Mouse (Mus musculus) hindlimb bud, embryonic 11.5 days (tissue): Measurements from ENCODE around the gene Stra6.

Experiments
- DNase-seq: peaks from one replicate; pipeline ENCODE4 v3.0.0-alpha.2; 2012; ENCODE audit warnings: low read depth, low spot score; ENCODE audit errors: extremely low spot score

Gene Stra6

GRCm38 (mm10) chr9:58162173-58162572 is 98.6 kb downstream of the Stra6 start:
- no peak for DNase-seq

DNA sequence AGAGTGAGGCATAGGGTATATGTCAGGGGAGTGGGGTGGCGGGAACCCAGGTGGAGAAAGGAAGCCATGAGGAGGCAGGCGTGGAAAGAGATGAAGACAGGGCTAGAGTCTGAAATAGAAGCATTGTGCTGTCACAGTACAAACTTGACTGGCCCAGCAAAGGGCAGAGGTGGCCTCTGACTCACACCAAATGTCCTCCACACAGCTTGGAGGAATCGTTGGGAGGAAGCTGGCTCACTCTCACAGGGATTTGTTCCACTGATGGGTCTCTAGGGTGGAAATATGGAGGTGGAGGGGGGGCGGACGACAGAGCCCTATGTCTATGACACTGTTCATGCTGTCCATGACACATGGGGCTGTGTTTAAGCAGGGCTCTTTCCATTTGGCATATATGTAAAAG is 99.6 kb downstream of the Stra6 start:
- no peak for DNase-seq

DNA sequence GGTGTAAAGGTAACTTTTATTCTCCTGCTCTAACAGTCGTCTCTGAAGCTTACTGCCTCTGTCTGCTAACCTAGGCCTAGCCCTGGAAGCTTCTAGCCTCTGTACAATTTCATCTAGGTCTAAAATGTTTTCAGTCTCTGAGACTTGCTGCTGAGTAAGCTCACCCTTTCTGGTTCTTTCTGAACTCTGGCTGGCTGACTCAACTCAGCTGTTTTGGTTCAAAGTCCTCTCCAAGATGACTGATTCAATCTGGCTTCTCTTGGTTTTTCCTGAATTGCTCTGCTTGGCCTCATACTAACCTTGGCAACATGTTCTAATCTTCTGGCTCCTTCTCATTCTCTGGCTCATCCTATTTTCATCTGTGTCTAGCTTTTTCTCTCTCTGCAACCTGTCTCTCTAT is 102.2 kb downstream of the Stra6 start:
- no peak for DNase-seq

DNA sequence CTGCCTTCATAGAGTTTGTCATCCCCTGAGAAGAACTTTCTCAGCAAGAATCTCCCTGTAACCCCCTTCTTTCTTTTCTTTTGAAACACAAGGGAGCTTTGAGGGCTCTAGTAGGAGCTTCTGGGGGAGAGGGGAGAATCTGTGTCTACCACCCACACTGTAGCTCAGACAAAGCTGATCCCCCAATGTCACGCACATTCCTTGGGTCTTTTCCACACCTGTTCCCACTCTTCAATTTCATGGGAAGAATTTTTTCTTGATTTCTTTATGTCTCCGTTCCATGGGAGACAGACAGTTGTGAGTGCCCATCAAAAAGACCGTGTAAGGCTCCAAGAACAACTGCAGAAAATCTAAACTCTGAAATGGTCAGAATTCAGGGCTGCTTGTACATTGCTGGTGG is 105.3 kb downstream of the Stra6 start:
- DNase-seq, result no peak

GRCm38 (mm10) chr9:58169426-58169825 is 105.8 kb downstream of the Stra6 start:
- DNase-seq, result no peak

GRCm38 (mm10) chr9:58172863-58173262 is 109.3 kb downstream of the Stra6 start:
- no peak for DNase-seq

DNA sequence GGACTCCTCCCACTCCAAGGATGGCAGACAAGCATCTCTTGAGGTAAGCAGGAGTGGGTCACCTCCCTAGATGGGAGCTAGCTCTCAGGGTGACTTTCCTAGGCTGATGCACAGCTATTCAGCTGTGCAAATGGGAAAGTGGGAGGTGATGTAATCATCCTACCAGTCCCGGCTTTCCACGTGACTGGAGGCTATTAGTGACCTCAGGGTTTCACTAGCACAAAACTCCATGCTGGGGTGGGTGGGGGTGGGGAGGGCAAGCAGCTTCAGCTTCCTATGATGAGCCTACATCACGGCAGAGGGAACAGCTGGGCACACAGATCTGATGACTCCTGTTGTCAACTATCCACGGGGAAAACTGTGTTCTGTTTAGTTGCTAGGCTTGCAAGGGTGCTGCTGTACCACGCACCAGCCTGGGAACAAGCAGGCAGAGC is 111.2 kb downstream of the Stra6 start:
- DNase-seq, result no peak

- no peak for DNase-seq
Observed at GRCm38 (mm10) chr9:58175745-58176487, 112.3 kb downstream of the Stra6 start.

DNA sequence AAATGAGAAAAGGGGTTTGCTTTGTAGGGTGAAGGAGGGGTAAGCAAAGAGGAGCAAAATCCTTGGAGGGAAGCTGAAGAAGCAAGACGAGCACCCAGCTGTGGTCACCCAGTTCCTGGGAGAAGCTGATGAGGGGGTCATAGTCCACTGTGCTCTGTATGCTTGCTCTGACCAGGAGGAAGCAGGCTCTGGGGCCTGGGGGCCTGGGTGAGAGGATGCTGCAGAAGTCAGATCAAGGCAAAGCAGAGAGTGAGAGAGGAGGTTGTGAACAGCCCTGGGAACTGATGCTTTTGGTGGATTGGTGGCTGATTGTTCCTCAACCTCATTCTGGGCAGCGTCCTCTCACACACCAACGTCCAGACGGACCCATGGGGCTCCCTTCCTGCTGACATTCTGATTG is 113.6 kb downstream of the Stra6 start:
- no peak for DNase-seq

- DNase-seq, result no peak
Observed at GRCm38 (mm10) chr9:58179390-58179789, 115.8 kb downstream of the Stra6 start.

DNA sequence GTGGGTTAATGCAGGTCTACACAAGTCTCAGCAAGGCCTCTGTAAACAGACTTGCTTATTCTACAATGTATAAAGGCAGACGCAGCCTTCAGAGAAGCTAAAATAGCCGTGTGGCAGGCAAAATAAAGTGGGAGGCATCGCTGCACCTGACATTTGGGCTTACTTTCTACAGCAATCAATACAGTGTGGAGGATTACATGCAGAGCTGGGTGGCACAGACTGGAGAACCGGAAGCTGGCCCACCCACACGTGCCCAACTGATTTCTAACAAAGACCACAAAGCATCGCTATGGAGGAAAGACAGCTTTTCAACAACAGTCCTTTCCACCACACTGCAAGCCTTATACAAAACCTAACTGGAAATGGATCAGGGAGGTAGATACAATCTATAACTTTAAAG is 120.9 kb downstream of the Stra6 start:
- DNase-seq, result no peak

DNA sequence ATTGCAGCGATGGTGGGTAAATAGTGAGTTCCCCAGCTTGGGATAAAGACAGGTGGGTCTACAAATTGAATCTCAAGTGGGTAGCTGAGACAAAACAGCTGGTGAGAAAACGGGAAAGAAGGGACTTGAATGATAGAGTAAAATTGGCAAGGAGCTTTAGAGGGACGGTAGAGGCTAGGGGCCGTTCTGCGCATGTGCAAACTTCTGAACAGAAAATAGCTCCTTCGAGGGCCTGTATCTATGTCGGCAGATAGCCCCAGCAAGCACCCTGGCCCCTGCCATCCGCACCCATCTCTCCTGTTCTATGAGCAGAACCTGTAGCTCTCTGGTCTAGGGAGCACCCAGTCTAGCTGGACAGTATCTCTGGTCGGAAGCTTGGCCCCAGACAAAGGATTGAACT is 130.6 kb downstream of the Stra6 start:
- DNase-seq, result no peak

DNA sequence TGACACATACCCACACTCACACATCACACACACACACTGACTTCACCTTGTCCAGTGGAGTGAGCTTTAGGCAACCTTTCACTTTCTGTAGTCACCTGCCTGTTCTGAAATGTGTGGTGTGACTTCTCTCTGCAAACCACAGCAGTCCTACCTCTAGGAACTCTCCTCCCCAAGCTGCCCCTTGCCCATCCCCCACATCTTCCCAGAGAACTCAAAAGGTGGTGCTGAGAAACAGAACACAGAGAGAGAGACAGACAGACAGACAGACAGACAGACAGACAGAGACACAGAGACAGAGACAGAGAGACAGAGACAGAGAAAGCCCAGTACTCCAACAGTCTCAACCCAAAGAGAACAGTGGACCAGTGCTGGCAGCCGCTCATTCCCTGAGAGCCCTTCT is 132.1 kb downstream of the Stra6 start:
- DNase-seq, result no peak

DNA sequence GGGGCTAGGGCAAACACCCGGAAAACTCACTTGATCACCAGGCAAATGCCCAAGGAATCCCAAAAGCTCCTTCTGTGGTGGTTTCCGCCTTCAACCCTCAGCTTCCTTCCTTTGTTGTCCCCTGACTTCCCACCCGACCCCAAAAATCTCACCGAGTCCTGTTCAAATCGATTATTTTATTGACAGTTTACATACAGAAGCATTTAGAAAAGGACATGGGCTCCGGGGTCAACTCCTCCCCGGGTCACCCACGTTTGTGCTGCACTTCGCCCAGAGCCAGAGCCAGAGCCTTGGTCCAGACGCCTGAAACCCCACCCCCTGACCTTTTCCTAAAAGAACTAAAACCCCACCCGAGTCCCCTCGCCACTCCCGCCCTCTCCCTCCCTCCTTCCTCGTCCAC is 132.6 kb downstream of the Stra6 start:
- no peak for DNase-seq

DNA sequence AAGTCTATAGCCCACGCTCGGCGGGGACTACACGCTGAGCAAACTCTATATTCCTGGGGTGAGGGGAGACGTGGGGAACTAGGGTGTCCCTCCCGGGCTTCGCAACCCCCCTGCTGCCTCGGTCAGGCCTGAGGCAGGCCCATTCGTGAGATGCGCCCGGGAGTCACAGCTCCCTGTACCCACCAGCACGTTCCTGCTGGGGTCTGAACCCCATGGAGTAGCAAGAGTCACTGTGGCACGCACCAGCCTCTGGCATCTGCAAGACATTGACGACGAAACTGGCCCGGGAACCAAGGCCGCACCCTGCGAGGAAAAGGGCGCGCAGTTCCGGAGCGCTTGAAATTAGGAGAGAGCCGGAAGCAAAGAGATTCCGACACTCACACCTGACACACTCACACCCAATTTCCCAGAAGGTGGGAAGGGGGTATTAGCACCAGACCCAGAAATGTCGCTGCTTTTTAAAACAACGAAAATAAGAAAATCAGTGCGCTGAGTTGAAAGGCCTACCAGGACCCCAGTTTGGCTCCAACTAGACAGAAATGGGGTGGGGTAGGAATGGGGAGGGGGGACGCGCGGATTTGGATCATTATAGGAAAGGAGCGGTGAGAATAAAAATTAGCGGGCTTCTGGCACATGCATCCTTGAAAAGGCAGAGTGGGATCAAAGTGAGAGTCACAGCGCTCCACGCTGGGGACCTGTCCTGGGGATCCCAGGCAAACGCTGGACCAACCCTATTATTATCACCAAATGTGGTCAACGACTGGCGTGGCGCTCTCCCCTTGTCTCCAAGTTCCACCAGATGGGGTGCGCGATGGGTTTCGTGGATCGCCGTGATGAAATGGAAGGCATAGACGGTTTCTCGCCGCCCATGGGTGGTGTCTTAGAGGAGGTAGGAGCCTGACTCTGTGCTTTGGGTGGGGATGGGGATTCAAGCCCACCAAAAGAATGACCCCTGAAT is 133.3 kb downstream of the Stra6 start:
- no peak for DNase-seq

- no peak for DNase-seq
Observed at GRCm38 (mm10) chr9:58197781-58198701, 134.5 kb downstream of the Stra6 start.

DNA sequence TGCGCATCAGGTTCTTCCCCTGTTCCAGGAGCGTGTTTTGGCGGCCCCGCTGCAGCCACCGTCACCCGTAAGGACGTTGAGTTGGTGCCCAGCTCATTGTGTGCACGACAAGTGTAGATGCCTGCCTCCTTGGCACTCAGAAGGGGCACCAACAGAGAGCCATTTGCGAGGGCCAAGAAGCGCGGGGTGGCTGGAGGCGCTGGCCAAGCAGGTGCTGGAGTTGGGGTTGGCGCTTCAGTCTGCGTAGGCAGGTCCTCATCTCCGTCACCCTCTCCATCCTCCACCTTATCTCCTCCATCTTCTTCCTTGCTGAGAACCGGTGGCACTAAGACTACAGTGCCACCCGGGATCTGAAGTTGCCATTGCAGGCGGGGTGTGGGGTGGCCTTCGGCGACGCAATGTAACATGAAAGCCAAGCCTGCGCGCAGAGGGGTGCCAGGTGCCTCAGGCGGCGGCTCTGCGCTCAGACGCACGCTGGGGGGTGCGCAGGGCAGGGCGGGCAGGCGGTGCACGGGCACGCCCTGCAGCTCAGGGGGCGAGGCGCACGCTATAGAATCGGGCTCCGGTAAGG is 135.3 kb downstream of the Stra6 start:
- DNase-seq, result no peak

DNA sequence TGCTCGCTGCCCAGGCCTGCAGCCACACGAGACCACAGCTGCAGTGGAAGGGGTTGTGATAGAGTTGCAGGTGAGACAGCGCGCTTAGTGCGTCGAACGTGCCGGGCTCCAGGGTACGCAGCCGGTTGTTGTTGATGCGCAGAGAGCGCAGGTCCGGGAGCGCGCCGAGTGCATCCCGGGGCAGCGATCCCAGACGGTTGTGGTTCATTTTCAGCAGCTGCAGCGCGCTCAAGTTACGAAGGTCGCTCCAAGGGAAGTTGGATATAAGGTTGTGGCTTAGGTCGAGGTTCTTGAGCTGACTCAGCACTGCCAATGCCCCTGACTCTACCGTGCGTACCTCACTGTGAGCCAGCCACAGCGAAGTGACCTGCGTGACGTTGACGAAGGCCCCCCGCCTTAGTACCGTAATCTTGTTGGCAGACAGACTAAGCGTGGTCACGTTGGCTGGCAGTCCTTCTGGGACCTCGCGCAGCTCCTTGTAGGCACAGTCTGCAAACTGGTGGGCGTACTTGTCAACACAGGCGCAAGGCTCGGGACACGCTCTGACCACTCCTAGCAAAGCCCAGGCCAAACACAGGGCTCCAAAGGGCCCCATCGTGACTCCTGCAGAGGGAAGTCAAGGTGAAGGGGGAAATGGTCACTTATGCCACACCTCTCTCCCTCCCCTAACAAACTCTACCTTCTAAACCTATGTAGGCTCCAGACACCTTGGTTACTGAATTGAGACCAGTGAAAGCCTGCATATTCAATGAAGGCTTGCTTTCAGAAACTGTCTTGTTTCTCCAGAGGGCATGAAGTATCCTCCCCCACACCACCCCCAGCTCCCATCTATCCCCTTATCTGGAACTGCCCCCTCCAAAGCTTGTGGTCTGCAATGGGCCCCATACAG is 136.0 kb downstream of the Stra6 start:
- DNase-seq, result no peak

GRCm38 (mm10) chr9:58200270-58201090 is 136.9 kb downstream of the Stra6 start:
- DNase-seq, result no peak
